Comparison of ENCODE assay signal across 8 mouse cellular contexts in the genomic region with DNA sequence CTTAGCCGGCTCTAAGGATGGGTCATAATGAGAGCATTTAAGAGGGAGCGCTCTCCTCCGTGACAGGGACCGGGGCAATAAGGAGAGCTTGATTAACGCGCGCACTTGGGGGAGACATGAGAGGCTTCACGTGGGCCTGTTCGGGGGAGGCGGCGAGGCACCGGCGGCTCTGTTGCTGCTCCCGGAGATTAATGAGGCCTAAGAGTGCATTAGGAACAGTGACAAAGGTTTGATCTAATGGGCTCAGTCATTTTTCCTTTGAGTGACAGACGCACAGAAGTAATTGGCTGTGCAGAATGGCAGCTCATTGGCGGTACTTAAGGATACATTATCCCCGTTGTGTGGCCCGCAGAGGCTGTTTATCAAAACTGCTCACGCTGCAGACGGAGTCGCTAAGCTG.
A peak's percentile ranks its signal among the peaks of the same experiment; 100 is the strongest.
DNase-seq lines count a peak whose midpoint lies in the region; ATAC-seq and TF ChIP-seq lines count a peak whose summit lies in the region.
"Had no signal": no experiment of that assay in that cellular context is flagged by ENCODE, and none has a peak within 500 bp of the region (broad histone marks: within the 10 kb centered on the region; RNA-seq: fewer than 3 reads in every experiment).

No protein-coding gene starts in this region.

- H3K4me3 ChIP-seq in stomach, embryonic 14.5 days (ENCODE audit: low read depth, low read length) = no peak overlapping the region
- no peak overlapping the region for H3K4me3 ChIP-seq in stomach, postnatal 0 days (ENCODE audit: low read depth, low read length)
- peak overlapping the region; percentile 19; the same call in 1 of the 2 replicates for H3K4me3 ChIP-seq in forebrain, embryonic 16.5 days (replicated peaks; ENCODE audit: low read length)
- no peak overlapping the region; the same call in 1 of the 2 replicates for H3K4me3 ChIP-seq in limb, embryonic 13.5 days

- TF ChIP-seq EP300 in stomach, postnatal 0 days (optimal IDR thresholded peaks at IDR 0.05) = no peak

- no peaks in the 10 kb centered on the region for H3K9me3 ChIP-seq in stomach, embryonic 14.5 days (ENCODE audit: control insufficient read depth, low read depth, low read length)
- no peaks in the 10 kb centered on the region for H3K9me3 ChIP-seq in stomach, postnatal 0 days (ENCODE audit: control insufficient read depth, low read length)
- no peaks in the 10 kb centered on the region for H3K9me3 ChIP-seq in forebrain, embryonic 16.5 days (ENCODE audit: control insufficient read depth, low read length)
- no peaks in the 10 kb centered on the region; the same call in 1 of the 2 replicates for H3K9me3 ChIP-seq in limb, embryonic 13.5 days

- H3K27me3 ChIP-seq in stomach, embryonic 14.5 days (ENCODE audit: control insufficient read depth, insufficient read depth, low read length) = no peaks in the 10 kb centered on the region
- no peaks in the 10 kb centered on the region for H3K27me3 ChIP-seq in stomach, postnatal 0 days (ENCODE audit: control insufficient read depth, insufficient read depth, low read length)
- H3K27me3 ChIP-seq in forebrain, embryonic 16.5 days (replicated peaks; ENCODE audit: control insufficient read depth, insufficient read depth, low read length) = peaks cover 35% of the 10 kb centered on the region
- H3K27me3 ChIP-seq in limb, embryonic 13.5 days = 0 out of 2 replicates have a peak, but pooled peaks cover 3% of the 10 kb centered on the region

- H3K9ac ChIP-seq in stomach, embryonic 14.5 days (replicated peaks; ENCODE audit: low read depth, low read length) = no peak overlapping the region
- H3K9ac ChIP-seq in stomach, postnatal 0 days (ENCODE audit: low read length) = no peak overlapping the region
- H3K9ac ChIP-seq in forebrain, embryonic 16.5 days (replicated peaks; ENCODE audit: low read depth, low read length) = no peak overlapping the region; the same call in 1 of the 2 replicates
- no peak overlapping the region for H3K9ac ChIP-seq in limb, embryonic 13.5 days

- no peak for ATAC-seq in stomach, embryonic 14.5 days (ENCODE audit: insufficient number of reproducible peaks, insufficient read depth, low FRiP score, low read depth)
- no peak for ATAC-seq in stomach, postnatal 0 days (ENCODE audit: low FRiP score, low TSS enrichment)
- peak; percentile 92 for ATAC-seq in forebrain, embryonic 16.5 days
- no peak for ATAC-seq in limb, embryonic 13.5 days (ENCODE audit: low FRiP score, low read depth)

- WGBS in stomach, embryonic 14.5 days = 23% methylated on average over 21 of the region's 21 CpGs
- WGBS in stomach, postnatal 0 days = 43% methylated on average over 21 of the region's 21 CpGs
- 5% methylated on average over 21 of the region's 21 CpGs for WGBS in forebrain, embryonic 16.5 days
- WGBS in limb, embryonic 13.5 days = 11% methylated on average over 21 of the region's 21 CpGs

- DNase-seq in stomach, postnatal 0 days (ENCODE audit: low spot score) = no peak
- DNase-seq in urinary bladder, postnatal 14 days (ENCODE audit: low spot score) = no peak
- DNase-seq in cerebellum, adult 11-12 months = no peak
- no peak for DNase-seq in urinary bladder, postnatal 10 days (ENCODE audit: low spot score)
- DNase-seq: thymus, adult 18-20 months had no signal

- no peaks in the 10 kb centered on the region; the same call in 1 of the 2 replicates for H3K36me3 ChIP-seq in stomach, embryonic 14.5 days (ENCODE audit: control insufficient read depth, insufficient read depth, low read length)
- no peaks in the 10 kb centered on the region for H3K36me3 ChIP-seq in stomach, postnatal 0 days (ENCODE audit: control insufficient read depth, insufficient read depth, low read length)
- H3K36me3 ChIP-seq in forebrain, embryonic 16.5 days (ENCODE audit: control insufficient read depth, insufficient read depth) = no peaks in the 10 kb centered on the region
- H3K36me3 ChIP-seq in limb, embryonic 13.5 days = peaks cover 3% of the 10 kb centered on the region; the same call in 1 of the 2 replicates

- no peak overlapping the region for H3K27ac ChIP-seq in stomach, embryonic 14.5 days (ENCODE audit: low read length)
- no peak overlapping the region for H3K27ac ChIP-seq in stomach, postnatal 0 days (replicated peaks)
- H3K27ac ChIP-seq in forebrain, embryonic 16.5 days (ENCODE audit: low read length) = peak overlapping the region; percentile 55; the same call in 1 of the 2 replicates
- no peak overlapping the region for H3K27ac ChIP-seq in limb, embryonic 13.5 days

- peak overlapping the region; percentile 31; the same call in 1 of the 2 replicates for H3K4me2 ChIP-seq in stomach, embryonic 14.5 days (replicated peaks; ENCODE audit: low read depth, low read length)
- no peak overlapping the region for H3K4me2 ChIP-seq in stomach, postnatal 0 days (replicated peaks; ENCODE audit: low read depth)
- peak overlapping the region; percentile 54 for H3K4me2 ChIP-seq in forebrain, embryonic 16.5 days (ENCODE audit: low read length)
- peak overlapping the region; percentile 51 for H3K4me2 ChIP-seq in limb, embryonic 13.5 days (replicated peaks)

- TF ChIP-seq CTCF in stomach, postnatal 0 days (IDR thresholded peaks at IDR 0.05; ENCODE audit: low read depth) = no peak

- H3K4me1 ChIP-seq in stomach, embryonic 14.5 days (ENCODE audit: control insufficient read depth, insufficient read depth, low read length) = peaks cover 9% of the 10 kb centered on the region; the same call in 1 of the 2 replicates
- H3K4me1 ChIP-seq in stomach, postnatal 0 days (replicated peaks; ENCODE audit: control insufficient read depth, insufficient read depth) = no peaks in the 10 kb centered on the region
- peaks cover 23% of the 10 kb centered on the region for H3K4me1 ChIP-seq in forebrain, embryonic 16.5 days (replicated peaks; ENCODE audit: control insufficient read depth, insufficient read depth, low read length)
- H3K4me1 ChIP-seq in limb, embryonic 13.5 days = peaks cover 19% of the 10 kb centered on the region
